Mouse (Mus musculus) c-Kit-positive CD71-negative TER-119-negative erythroid progenitor cells, embryonic 14.5 days (primary cell): ENCODE data around the gene Grrp1.

Source experiments
- DNase-seq: peaks from one replicate; pipeline ENCODE4 v3.0.0-alpha.2; 2013; ENCODE audit warnings: low read depth

Gene Grrp1

DNA sequence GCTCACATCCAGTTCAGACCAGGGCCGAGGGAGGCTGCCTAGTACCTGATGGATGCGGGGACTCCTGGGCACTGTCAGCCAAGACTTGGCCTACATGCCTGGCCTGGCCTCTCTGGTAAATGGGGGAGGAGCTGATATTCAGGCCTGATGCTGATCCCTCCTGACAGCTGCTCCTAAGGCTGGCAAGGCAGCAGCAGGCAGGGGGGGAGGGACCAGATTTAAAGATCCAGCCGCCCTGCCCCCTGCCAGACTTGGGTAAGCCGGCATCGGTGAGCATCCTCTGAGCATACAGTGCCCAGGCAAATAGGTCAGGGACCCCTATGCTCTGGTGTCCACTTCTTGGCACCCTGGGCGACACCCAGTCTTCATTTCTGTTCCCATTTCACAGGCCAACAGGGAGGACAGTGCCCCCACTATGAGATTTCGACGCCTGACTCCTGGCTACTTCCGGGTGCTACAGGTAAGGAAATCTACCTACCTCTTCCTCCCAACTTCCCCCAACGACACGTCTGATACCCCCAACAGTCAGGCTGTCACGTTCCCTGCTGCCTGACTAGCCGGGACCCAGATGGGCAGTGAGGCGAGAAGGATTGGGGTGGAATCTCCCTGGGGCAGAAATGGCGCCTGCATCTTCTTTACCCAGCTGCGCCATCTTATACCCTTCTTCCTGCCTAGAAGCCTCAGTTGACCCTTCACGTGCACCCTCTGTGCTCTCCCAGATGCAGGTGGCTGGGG is 10.2 kb downstream of the Grrp1 start, which contains the start of gene E130218I03Rik:
E130218I03Rik (plus strand) TSS at position 147 of the 735 bp plus-strand sequence.
- DNase-seq, result no peak

DNA sequence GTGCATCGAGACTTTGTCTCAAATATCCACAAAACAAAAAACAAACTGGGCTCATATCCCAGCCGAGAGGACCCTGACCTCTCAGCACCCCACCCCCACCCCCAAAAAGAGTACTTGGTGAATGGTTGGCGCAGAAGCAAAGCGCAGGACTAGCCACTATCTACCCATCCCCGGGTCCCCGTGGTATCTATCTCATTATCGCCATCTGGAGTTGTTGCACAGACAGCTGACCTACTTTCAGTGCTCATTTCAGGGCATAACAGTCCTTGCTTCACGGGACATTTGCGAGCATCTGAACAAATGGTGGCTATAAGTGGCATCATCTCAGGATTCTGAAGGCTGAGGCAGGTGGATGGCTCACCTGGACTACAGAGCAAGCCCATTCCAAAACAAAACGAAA is 15.2 kb downstream of the Grrp1 start:
- DNase-seq, result no peak

DNA sequence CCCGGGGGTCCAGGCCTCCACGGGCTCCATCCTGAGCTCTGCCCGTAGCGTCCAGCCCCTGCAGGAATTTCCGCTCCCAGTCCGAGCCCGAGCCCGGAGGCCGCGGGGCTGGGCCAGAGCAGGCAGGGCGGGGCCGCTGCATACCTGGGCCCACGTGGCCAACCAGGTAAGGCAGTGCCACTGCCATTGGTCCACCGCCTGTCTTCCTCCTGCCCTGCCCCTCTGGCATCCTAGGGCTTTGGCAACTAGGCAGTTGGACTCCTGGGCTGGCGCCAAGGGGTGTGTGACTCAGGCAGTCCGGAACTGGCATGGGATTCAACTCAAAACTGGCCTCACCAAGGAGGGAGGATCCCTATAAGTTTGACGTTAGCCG is 15.6 kb downstream of the Grrp1 start, which contains the start of gene Cnksr1:
Cnksr1 (minus strand) TSS at position 121 of the 373 bp plus-strand sequence.
- no peak for DNase-seq

- DNase-seq, result no peak
These were observed 16.2 kb downstream of the Grrp1 start for GRCm38 (mm10) chr4:134237582-134238278.

- DNase-seq, result no peak
These were observed 19.0 kb downstream of the Grrp1 start for GRCm38 (mm10) chr4:134234876-134235275.

DNA sequence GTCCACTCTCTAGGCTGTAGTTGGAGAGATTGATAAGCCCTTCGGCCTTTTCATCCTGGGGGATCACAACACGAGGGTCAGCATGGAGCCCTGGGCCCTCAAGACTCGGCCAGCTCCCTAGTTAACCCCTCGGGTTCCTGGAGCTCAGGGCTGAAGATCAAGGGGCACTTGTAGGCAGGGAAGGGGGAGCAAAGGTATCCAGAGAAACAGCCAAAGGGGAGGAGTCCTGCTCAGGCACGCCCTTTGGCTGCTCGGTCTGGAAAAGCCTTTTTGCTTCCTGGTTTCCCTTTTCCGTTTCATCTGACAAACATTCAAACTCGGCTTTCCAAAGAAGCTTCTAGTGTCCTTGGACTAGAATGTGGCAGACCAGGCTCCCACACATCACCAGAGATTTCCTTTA is 23.5 kb downstream of the Grrp1 start:
- DNase-seq, result no peak

DNA sequence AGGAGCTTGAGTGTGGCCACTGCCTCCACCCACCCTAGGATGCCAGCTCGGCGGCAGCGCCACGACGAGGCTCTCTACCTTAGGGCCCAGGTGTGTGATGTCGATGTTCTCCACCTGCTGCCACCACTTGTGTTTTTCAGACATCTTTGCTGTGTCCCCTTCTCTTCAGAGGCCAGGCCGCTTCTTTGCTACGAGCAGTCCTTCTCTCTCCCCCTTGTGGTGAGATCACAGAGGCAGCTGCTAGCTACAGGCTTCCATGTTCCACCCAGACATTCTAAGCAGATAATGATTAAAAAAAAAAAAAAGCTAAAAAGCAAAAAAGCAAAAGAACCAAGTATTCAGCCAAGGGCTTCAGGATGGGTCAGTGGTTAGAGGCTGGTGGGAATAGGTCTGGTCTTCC is 26.7 kb downstream of the Grrp1 start, which contains the start of gene Catsper4:
Catsper4 (minus strand) TSS at position 190 of the 400 bp plus-strand sequence.
- DNase-seq, result no peak

DNA sequence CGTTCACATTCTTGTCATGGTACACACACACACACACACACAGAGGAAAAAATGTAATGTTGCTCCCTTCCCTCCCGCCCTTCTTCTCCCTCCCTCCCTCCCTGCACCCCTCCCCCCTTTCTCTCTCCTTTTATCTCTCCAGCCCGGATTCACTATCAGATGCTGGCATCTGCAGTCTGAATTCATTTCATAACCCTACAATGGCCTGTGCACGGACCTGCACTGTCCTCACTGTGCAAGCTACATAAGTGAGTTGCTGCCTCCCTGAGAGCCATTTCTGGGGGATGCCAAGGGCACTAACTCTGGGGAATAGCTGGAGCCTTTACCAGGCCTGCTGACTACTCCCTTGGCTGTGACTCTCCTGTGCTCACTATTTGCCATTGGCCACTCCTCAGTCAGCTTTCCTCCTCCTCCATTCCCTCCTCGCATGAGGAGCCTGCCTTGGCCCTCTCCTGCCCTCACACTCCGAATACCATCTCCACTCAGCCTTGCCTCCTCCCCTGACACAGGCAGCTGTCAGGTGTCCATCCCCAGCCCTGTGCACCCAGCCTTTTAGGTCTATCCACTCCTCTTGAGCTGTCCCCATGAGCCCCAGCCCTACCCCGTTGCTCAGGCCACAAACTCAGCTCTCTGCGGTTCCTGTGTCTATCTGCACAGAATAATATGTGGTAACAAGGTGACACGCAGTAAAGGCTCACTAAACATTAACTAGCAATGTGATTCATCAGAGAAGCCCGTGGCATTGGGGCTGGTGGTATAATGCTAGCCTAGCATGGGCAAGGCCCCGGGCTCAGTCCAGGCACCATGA is 30.9 kb downstream of the Grrp1 start:
- DNase-seq, result no peak

- no peak for DNase-seq
These were observed 47.3 kb downstream of the Grrp1 start for GRCm38 (mm10) chr4:134206488-134207053.

GRCm38 (mm10) chr4:134203340-134203896 is 50.5 kb downstream of the Grrp1 start:
- DNase-seq, result no peak

DNA sequence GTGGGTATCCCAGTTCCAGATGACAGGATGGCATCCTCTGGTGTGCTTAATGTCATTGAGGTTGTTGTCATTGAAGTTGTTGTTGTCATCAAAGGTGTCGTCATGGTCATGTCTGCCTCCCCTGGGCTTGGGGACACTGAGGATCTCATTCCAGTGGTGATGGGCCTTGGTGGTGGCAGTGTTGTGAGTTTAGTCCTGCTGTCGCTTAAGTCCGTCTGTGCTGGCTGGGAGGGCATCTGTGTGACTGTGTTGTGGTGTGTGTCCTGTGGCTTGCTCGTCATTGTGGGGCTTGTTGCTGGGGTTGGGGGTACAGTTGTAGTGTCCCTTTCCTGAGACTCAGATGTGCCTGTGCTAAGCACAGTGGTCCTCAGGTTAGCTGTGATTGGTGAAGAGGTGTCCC is 51.0 kb downstream of the Grrp1 start, which contains the start of gene Gm7534:
Gm7534 (minus strand) TSS at position 101 of the 400 bp plus-strand sequence.
- DNase-seq, result no peak
